Mouse (Mus musculus) lung, adult 18-20 months (tissue): ENCODE measurements at regions not wholly inside any gene's neighbourhood (a gene's known extent, or its start where the extent isn't known, plus 50 kb on each side); places are given as distances from the start of the nearest gene placed in this dataset.

Experiments used
- DNase-seq, 2 experiments: peaks; one replicate each; pipeline ENCODE4 v3.0.0; 2022; ENCODE audit warnings: mixed read lengths in 2 of 2

DNA sequence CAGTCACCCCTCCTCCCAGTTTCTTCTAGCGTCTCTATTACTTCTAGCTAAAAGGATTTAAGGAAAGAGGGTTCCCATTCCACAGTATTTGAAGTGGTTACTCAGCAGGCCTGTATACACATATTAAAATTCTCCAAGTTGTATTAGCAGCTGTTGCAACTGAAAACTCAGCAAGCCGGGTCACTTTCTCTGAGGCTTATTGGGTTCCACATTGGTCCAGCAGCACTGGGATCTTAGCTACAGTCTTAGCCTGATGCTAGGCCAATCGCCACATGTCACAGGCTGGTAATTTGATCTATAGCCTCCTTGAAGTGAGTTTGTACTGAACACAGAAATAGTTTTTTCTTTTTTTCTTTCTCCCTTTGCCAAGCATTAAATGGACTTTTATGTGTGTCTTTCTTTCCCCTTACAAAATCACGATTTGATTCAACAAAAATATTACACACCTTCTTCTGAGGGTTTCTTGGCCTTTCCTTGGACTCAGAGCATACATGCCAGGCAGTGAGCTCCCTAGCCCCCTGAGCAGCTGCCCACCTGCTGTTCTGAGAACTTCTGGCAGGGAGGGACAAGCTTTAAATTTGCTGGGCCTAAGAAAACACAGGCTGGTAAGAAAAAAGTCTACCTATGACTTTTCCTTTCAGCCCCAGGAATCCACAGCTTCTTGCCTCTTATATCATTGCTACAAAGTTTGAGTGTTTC, 297.3 kb downstream of the Kcnrg start:
- no peak for DNase-seq

DNA sequence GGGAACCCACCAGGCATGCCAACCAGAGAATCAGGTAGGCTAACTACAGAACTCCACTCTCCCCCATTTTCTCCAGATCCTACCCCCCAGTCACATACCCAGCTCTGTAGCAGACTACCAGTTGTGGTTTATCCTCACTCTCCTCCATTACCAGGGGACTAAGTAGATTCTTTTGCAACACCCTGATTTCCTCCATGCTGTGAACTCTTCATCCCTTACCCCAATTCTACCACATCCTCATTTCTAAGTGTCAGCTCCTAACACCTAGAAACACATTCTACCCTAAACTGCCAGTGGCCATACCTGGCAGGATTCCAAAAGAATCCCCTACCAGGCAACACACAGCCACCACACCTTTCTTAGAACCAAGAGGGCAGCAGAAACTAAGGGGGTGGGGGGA, 310.9 kb downstream of the Kcnrg start:
- DNase-seq = no peak

DNA sequence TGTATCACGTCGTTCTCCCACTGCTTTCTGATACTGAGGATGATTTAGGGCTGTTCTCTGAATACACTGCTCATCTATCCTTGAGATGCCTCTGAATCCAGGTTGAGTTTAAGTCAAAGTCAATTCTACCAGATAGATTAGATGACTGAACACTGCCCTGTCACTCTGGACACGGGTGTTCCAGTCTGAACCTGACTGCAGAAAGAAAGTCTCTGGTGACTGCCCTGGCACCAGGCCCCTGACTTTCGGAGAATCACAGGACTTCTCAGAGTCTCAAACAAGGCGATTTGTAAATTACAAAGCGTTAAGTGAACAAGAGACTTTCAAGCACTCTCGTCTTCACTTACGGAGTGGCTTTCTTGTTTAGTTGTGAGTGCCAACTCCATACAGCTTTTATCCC, 324.6 kb downstream of the Kcnrg start:
- DNase-seq = no peak

- DNase-seq = no peak
These were observed 334.4 kb downstream of the Kcnrg start for GRCm38 (mm10) chr14:61941682-61942081.

- DNase-seq = no peak
These were observed 338.4 kb downstream of the Kcnrg start for GRCm38 (mm10) chr14:61945659-61946058.

- DNase-seq = no peak
These were observed 342.2 kb downstream of the Kcnrg start for GRCm38 (mm10) chr14:61949446-61949845.

- no peak for DNase-seq
These were observed 342.4 kb upstream of the Rnaseh2b start for GRCm38 (mm10) chr14:61950004-61950403.

DNA sequence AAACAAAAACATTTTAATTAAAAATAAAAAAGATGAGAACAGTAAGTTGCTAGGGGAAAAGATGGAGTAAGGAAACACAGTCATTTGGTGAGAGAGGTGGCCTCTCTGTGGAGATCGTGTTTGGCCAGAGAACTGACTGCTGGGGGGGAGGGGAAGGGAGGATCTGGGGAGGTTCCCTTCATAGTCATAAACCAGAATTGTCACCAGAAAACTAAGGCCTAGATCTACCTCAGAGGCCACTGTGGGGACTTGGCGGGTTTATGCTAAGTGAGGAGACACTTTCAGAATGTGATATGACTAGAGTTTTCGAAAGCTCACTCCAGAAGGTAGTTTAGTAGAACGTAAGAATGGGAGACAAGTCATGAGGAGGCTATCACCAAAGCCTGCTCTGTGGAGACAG, 339.4 kb upstream of the Rnaseh2b start:
- DNase-seq = no peak

DNA sequence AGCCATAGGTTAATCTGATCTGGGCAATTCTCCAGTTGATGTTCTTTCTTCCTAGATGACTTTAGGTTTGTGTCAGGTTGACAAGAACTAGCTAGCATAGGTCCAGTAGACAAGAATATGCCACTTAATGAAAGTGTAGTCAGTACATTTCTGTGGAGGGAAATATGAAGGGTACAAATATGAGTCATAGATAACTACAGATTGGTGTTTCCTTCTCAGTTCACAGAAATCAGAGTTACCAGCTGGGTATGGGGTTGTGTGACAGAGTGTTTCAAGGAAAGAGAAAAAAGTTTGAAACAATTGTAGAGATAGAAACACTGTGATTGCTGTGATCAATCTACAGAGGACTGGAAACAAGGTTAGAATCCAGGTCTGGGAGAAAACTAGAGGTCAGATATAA, 337.0 kb upstream of the Rnaseh2b start:
- no peak for DNase-seq

DNA sequence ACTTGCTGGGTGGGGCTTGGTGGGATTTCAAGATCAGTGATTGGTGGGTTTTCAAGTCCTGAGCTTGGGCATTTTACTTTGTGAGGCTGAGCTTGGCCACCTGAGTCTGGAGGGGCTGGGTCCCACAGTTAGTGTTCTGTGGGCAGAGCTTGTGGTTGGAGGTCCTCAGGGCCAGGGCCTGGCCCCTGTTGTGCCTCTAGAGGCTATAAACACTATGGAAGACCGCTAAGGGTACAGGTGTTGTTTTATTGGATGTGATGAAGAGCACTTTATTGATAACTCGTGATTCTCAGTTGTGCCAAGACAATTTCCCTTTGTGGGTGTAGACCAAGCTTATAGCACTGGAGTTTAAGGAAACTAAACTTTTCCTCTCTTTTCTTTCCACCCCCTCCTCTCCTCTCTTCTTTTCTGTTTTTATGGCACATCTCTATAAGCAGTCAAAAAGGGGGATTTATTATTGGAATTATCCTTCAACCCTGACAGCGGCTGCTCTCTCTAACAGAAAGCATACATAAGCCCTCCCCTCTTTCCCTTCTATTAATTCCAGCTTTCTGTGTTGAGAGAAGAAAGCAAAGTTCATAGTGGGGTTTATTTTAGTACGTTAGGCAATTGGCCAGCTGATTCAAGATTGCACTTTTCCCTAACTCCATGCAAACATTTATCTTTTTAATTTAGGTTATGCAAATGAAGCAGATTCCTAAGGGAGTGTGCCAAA, 332.0 kb upstream of the Rnaseh2b start:
- DNase-seq = no peak

DNA sequence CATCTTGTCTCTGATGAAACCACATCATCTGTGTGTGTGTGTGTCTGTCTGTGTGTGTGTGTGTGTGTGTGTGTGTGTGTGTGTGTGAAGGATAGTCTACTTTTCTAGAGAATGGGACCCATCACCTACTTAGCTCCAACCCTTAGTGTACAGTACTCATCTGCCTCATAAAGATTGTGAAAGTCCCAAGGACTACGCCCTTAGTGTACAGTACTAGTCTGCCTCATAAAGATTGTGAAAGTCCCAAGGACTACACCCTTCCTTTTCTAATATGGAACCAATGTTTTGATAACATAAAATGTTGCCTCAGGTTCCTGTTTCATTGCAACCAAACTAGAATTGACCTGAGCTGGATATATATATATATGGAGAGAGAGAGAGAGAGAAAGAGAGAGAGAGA, 323.9 kb upstream of the Rnaseh2b start:
- DNase-seq = peak in 1 of 2 experiments; percentile 7

DNA sequence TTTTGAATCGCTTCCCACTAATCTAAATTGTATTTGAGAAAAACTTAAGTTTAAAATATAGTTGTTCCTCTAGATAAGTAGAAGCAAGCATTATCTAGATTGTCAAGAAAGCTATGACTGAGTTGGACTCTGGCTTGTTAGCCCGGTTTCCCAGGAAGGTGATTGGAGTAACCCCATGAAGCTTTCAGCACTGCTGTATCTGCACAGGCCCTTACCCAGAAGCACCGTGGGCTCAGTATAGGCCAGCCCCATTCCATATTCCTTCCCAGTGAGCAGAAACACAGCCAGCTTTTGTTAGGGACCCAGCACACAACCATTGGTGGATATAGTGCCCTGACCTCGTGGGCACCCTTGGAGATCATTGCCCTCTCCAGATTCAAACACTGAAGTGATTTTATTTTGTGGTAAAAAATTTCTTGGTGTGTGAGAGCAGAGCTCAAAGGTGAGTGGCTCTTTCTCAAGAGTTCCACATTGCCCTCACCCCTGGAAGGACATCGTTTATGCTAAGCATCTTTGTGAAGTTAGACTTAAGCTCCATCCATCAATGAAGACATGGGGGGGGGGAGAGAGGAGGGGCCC, 323.3 kb upstream of the Rnaseh2b start:
- DNase-seq = no peak

DNA sequence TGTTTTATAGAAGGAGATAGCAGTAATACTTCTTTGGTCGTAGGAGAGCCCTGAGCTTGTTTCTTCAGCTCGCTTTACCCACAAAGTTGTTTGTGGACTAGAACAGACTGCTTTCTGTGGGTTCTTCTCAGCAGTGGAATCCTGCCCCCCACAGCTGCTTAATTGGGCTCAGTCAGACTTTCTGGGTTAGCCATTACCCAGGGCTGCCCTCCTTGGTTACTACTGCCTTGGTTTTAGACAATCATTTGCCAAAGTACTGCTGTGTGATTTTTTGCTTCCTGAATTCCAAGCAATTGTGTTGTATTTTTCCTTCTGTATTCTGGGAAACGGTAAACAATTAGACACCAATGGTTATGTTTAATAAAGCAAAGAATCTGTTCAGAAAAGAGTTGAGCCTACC, 321.8 kb upstream of the Rnaseh2b start:
- no peak for DNase-seq

DNA sequence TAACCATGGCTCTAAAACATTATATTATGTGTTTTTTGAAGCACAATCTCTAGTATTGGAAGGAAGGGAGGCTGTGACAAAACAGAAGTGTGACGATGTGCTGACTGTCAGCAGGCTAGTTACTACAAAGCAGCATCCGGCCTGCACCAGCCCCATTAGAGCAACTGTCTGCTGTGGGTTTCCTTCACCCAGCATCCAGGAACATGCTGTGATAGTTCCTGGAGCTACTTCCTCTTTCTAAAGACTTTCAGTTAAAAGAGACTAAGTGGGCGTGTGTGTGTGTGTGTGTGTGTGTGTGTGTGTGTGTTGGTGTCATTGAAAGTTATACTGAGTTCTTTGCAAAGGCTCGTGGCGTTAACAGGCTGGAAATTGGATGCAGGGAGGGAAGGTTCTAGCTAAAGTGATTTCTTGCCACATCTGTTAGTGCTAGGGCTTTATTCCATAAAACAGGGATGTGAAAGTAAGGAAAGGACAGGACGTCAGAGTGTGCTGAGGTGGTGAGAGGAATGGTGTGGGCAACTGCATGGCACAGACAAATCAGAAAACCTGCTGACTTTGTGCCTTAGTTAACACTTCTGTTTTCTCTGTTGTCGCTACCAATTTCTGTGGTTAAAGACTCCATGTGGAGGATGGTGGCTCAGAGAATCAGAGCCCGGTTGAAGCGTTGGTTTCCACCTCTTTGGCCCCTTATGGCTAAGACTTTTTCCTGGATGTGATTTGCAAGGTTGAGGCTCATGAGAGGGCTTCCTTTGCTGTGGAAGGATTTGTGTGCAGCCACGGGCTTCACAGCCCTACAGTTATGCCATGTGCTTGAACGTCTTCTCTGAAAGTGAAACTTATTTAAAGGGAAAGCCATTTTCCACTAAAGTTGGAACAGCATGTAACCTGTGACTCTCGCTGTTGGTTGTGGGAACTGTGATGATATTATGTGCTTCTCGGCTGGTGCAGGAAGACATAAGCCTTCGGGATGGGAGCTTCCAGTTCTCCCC, 321.0 kb upstream of the Rnaseh2b start:
- DNase-seq = peak; percentile 38 to 47

DNA sequence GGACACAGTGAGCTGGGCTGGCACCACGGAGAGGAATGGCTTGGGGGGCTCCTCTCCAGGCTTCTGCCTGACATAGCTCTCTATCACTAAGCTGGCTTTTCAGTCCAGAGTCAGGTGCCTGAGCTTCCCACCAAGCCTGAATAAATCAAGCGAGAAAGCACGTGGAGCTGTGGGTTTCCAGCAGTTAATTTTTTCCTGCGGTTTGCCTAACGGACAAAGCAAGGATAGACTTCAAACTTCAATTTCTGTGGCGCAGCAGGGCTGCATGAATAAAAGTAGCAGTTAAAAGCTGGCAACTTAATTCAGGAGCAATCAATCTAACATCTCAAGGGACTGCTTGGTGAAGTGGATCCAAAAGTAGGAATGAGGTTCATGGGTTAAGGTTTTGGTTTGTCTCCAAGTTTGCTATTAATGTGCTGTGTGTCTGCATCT, 317.1 kb upstream of the Rnaseh2b start:
- no peak for DNase-seq

DNA sequence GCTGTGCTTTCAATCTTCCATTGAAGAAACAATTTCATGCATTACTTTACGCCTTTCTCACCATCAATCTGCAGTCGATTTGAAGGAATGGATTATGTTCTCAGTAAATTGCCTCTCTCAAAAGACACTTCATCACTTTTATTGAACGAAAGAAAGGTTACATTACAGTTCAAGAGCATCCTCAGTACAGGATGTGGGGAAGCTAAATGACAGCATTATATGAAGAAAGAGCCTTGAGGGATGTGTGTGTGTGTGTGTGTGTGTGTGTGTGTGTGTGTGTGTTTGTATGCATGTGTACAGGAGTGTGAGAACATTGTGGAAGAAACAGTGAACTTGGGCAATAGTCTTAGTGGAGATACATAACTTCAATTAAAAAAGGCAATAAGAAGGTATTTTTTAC, 311.8 kb upstream of the Rnaseh2b start:
- no peak for DNase-seq

DNA sequence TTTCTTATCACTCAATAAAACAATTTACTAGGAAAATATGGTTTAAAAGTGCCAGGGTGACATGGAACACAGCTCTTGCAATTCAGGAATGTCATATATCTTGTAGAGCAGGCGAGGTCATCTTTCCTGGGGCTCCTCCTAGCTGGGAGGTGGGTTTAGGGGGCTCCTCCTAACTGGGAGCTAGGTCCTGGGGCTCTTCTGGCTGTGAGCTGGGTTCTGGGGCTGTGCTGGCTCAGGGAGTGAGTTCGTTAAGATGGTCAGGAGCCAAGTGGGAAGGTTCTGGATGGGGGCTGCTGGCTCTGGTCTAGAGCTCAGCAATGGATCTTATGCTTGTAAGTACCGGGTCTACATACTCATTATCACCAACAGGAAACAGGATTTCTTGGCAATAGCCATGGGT, 306.8 kb upstream of the Rnaseh2b start:
- DNase-seq = no peak

DNA sequence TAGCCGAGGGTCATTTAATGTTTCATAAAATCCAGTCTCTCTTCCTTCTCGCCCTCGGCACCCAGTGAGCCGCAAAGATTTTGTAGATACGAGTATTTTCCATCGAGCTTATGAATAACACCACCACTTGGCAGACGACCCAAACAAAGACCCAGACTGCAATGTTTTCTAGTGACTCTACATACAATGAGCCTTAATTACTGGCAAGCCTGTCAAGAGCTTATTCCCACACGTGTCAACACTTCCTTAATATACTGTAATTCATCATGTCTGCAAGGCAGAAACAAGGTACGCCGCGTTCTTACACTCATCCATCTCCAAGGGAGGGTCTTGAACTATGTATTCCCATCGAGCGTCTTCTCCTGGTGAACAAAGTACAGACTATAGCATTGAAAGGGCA, 306.2 kb upstream of the Rnaseh2b start:
- DNase-seq = no peak

DNA sequence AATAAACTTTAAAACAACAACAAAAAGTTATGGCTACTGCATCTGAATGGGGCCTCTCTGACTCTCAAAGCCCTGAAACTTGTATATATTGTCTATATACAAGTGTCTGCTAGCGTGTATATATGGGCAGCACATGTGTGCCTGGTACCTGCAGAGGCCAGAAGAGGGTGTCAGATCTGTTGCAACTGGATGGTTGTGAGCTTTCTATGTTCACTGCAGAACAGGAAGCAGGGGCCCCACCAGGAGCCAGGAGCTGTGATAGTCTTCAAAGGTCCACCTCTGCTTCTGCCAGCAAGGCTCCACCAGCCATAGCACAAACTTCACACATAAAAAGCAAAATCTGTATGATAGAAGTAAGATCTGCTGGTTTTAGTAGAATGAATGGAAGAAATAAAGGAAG, 297.1 kb upstream of the Rnaseh2b start:
- DNase-seq = no peak

DNA sequence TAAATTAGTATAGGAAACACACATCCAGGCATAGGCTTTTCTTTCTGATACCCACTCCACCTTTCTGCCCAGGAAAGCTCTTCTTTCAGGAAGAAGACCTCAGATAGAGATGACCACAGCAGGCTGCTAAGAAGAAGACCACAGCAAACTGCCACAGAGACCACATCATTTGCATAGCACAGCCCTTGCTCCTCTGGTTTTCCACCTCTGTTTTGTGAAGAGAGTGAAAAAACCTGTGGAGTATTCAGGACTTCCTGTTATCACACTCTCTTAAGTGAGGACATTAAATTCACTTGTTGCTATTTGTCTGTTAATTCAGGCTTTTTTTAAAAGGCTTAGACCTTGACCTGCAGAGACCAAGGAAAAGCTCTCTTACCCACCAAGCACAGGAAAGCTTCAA, 294.7 kb upstream of the Rnaseh2b start:
- no peak for DNase-seq

- DNase-seq = no peak
These were observed 294.1 kb upstream of the Rnaseh2b start for GRCm38 (mm10) chr14:61998259-61998658.

GRCm38 (mm10) chr14:62001481-62001949, 290.9 kb upstream of the Rnaseh2b start:
- no peak for DNase-seq

- no peak for DNase-seq
These were observed 290.3 kb upstream of the Rnaseh2b start for GRCm38 (mm10) chr14:62002131-62002530.
